Mouse (Mus musculus): ENCODE results near the gene Ankrd24. TPM values are rescaled to one million over a fixed set of nuclear protein-coding genes. Genes with fewer than 3 reads are reported as not detected.
"Not testable (repeated sequence)": the region's sequence is repeated elsewhere in the genome, so short reads cannot be mapped to it uniquely, and the experiment has no call there.

The Ankrd24 gene
- polyA plus RNA-seq, 1 experiment, result not detected

DNA sequence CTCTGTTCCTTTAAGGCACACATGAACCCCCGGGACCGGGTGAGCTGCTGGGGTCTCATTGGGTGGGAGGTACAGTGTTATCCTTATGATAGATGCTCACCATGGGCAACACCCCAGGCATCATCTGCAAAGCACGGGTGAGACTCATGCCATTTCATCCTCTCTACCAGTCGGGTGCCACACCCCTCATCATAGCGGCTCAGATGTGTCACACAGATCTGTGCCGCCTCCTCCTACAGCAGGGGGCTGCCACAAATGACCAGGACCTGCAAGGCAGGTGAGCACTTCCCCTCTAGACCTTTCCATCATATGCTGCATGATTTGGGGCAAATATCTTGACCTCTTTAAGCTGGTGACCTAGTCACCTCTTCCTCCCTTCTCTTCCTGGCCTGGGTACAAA is 9.8 kb downstream of the Ankrd24 start:
- no peak overlapping the region for H3K27ac ChIP-seq (ENCODE audit: insufficient read depth, low read depth, low read length)
- TF ChIP-seq POLR2A (IDR thresholded peaks at IDR 0.05; ENCODE audit: insufficient read depth, low read depth, low read length), result no peak
- TF ChIP-seq CTCF (IDR thresholded peaks at IDR 0.05; ENCODE audit: insufficient read depth, low read depth, low read length), result no peak
- 82% methylated on average over 6 of the region's 6 CpGs for WGBS
- H3K4me3 ChIP-seq (ENCODE audit: insufficient read depth, low read depth, low read length), result no peak overlapping the region
- H3K4me1 ChIP-seq (ENCODE audit: control insufficient read depth, insufficient read depth, low read length), result peaks cover 26% of the 10 kb centered on the region

DNA sequence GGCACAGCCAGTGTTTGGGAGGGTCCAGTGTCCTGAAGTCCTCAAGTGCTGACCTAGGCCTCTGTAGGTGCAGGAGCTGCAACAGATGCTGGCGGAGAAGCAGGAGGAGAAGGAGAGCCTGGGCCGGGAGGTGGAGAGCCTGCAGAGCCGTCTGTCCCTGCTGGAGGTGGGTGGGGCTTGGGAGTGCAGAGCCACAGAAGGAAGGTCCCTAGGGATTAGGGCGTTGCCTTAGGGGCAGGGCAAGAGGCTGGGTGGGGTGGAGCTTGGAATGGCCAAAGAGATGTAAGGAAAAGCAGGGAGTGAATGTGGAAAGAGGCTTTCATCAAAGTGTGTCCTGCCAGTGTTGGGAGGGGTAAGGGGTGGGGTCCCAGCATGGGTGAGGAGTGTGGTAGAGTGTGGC is 12.5 kb downstream of the Ankrd24 start:
- peaks cover 23% of the 10 kb centered on the region for H3K4me1 ChIP-seq (ENCODE audit: control insufficient read depth, insufficient read depth, low read length)
- 35% methylated on average over 4 of the region's 4 CpGs for WGBS
- H3K4me3 ChIP-seq (ENCODE audit: insufficient read depth, low read depth, low read length); H3K27ac ChIP-seq (ENCODE audit: insufficient read depth, low read depth, low read length): not testable (repeated sequence)

DNA sequence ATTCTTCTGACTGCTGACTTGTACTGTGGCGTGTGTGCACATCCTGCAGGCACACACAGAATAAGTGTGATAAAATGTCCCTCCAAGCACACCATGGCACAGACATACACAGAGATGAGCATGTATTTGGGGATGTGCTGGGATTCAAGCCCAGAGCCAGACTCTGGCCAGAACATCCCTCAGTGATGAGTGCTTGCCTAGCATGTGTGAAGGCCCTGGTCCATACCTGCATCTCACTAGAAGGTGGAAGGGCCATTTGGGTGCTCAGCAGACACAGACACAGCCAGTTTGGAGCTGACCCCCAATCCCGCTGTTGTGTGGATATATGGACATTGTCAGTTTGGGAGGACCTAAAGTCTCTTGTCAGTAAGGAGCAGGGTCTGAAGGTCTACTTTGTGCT is 13.2 kb downstream of the Ankrd24 start:
- TF ChIP-seq CTCF (IDR thresholded peaks at IDR 0.05; ENCODE audit: insufficient read depth, low read depth, low read length) (no peak), POLR2A (IDR thresholded peaks at IDR 0.05; ENCODE audit: insufficient read depth, low read depth, low read length) (no peak)
- H3K27ac ChIP-seq (ENCODE audit: insufficient read depth, low read depth, low read length), result no peak overlapping the region
- WGBS, result 96% methylated on average over 2 of the region's 2 CpGs
- H3K4me1 ChIP-seq (ENCODE audit: control insufficient read depth, insufficient read depth, low read length), result peaks cover 23% of the 10 kb centered on the region
- no peak overlapping the region for H3K4me3 ChIP-seq (ENCODE audit: insufficient read depth, low read depth, low read length)

DNA sequence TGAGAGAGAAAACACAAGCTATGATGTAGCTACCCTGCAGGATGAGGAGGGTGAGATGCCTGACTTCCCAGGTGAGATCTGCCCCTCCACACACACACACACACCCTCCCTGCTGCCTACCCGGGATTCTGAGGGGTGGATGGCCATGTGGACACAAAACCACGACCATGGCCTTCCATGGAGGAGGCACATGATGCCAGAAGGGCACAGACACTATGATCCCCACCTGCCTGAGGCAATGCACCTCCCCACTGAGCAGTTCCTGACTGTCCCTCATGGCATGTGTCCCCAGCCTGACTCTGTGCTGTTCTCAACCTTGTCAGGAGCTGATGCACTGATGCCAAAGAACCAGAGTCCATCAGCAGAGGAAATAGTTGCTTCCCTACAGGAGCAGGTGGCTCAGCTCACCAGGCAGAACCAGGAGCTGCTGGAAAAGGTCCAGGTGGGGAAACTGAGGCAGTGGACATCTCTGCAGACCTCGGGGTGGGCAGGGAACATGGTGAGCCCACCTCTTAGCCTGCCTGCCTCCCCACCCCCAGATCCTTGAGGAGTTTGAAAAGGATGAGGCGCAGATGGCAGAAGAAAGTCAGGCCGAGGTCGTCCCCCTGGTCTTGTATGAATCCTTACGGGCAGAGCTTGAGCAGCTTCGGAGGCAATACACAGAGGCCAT is 13.8 kb downstream of the Ankrd24 start:
- TF ChIP-seq CTCF (IDR thresholded peaks at IDR 0.05; ENCODE audit: insufficient read depth, low read depth, low read length), result no peak
- no peak for TF ChIP-seq POLR2A (IDR thresholded peaks at IDR 0.05; ENCODE audit: insufficient read depth, low read depth, low read length)
- Histone ChIP-seq H3K4me3 (ENCODE audit: insufficient read depth, low read depth, low read length) (peak overlapping the region; percentile 66), H3K27ac (ENCODE audit: insufficient read depth, low read depth, low read length) (peak overlapping the region; percentile 80; the same call in 1 of the 2 replicates), H3K4me1 (ENCODE audit: control insufficient read depth, insufficient read depth, low read length) (peaks cover 23% of the 10 kb centered on the region)
- 72% methylated on average over 8 of the region's 8 CpGs for WGBS

DNA sequence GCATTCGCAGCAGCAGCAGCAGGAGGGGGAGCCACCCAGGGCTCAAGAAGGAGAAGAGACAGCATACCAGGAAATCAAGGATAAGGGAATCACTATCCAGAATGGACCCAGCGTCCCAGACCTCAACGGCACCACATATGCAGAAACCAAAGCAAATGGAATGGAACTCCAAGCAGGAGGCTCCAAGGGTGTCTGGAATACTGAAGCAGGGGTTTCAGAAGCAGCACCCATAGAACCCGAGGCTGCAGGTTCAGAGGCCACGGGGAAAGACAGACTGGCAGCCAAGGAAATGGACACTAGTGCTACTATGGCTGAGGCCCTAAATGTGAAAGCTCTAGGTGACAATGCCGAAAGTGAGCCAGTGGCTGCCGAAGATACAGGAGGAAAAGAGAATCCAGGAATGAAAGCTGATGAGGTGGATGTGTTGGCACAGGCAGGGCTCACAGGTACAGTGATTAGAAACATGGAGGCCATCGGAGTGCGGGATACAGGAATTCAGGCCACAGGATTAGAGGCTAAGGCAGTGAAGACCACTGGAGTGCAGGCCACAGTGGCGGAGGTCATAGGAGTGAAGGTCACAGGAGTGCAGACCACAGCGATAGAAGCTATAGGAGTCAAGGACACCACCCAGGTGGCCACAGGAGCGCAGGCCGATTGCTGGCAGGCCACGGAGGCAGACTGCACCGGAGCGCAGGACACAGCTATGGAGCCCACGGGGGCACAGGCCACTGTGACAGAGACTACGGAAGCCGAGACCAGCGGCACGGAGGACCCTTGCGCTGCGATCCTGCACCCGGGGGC is 14.5 kb downstream of the Ankrd24 start:
- TF ChIP-seq POLR2A (IDR thresholded peaks at IDR 0.05; ENCODE audit: insufficient read depth, low read depth, low read length), result no peak
- TF ChIP-seq CTCF (IDR thresholded peaks at IDR 0.05; ENCODE audit: insufficient read depth, low read depth, low read length), result no peak
- H3K4me1 ChIP-seq (ENCODE audit: control insufficient read depth, insufficient read depth, low read length), result peaks cover 23% of the 10 kb centered on the region
- H3K27ac ChIP-seq (ENCODE audit: insufficient read depth, low read depth, low read length), result peak overlapping the region; percentile 80
- H3K4me3 ChIP-seq (ENCODE audit: insufficient read depth, low read depth, low read length), result peak overlapping the region; percentile 66
- WGBS, result 16% methylated on average over 24 of the region's 24 CpGs

DNA sequence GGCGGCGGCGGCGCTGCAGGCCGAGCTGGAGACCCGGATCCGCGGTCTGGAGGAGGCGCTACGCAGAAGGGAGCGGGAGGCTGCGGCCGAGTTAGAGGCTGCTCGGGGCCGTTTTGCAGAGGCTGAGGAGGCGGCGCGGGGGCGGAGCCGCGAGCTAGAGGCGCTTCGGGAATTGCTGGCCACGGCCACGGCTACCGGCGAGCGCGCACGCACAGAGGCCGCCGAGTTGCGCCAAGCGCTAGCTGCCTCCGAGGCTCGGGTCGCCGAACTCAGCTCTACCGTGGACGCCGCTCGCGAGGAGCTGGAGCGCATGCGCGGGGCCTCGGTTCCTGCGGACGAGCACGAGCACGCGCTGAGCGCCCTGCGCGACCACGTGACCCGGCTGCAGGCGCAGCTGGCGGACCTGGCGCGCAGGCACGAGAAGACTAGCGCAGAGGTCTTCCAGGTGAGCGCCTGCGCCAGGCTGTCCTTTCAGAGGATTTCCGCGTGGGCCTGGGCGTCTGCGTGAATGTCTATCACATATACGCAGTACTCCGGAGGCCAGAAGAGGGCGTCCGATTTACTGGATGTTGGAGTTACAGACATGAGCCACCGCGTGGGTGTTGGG is 15.2 kb downstream of the Ankrd24 start:
- H3K27ac ChIP-seq (ENCODE audit: insufficient read depth, low read depth, low read length), result peak overlapping the region; percentile 80
- H3K4me3 ChIP-seq (ENCODE audit: insufficient read depth, low read depth, low read length), result peak overlapping the region; percentile 66
- TF ChIP-seq POLR2A (IDR thresholded peaks at IDR 0.05; ENCODE audit: insufficient read depth, low read depth, low read length), result peak; percentile 98
- TF ChIP-seq CTCF (IDR thresholded peaks at IDR 0.05; ENCODE audit: insufficient read depth, low read depth, low read length), result peak; percentile 52; the same call in 1 of the 2 replicates
- H3K4me1 ChIP-seq (ENCODE audit: control insufficient read depth, insufficient read depth, low read length), result peaks cover 23% of the 10 kb centered on the region
- WGBS, result under 1% methylated on average over 74 of the region's 75 CpGs

DNA sequence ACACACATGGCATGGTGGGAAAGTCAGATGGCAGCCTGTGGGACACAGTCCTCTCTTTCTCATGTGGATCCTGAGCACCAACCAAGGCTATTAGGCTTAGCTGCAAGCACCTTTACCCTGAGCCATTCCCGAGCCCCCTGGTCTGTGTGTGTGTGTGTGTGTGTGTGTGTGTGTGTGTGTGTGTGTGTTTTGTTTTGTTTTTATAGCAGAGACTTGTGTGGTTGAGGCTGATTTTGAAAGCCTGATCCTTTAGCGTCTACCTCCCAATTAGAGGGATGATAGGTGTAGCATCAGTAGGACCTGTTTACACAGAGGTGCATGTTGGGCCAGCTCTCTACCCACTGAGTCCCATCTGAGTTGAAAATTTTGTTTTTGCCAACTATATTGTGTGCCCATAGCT is 15.8 kb downstream of the Ankrd24 start:
- H3K4me3 ChIP-seq (ENCODE audit: insufficient read depth, low read depth, low read length), result peak overlapping the region; percentile 66; the same call in 1 of the 2 replicates
- WGBS, result 48% methylated on average over 2 of the region's 2 CpGs
- H3K4me1 ChIP-seq (ENCODE audit: control insufficient read depth, insufficient read depth, low read length), result peaks cover 23% of the 10 kb centered on the region
- TF ChIP-seq POLR2A (IDR thresholded peaks at IDR 0.05; ENCODE audit: insufficient read depth, low read depth, low read length) (no peak), CTCF (IDR thresholded peaks at IDR 0.05; ENCODE audit: insufficient read depth, low read depth, low read length) (no peak)
- no peak overlapping the region for H3K27ac ChIP-seq (ENCODE audit: insufficient read depth, low read depth, low read length)

DNA sequence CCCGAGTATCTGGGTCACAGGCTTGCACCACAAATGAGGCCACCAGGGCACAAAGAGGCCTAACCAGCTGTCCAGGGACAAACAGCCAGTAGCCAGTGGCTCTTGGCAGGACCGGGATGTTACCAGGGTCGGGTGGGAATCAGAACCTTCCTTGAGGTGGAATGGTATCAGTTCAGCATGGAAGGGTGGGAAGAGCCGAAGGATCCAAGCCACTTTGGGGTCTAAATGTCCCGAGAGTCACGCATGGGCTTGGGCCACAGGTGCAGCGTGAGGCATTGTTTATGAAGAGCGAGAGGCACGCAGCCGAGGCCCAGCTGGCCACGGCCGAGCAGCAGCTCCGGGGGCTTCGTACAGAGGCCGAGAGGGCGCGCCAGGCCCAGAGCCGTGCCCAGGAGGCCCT is 16.4 kb downstream of the Ankrd24 start:
- H3K4me3 ChIP-seq (ENCODE audit: insufficient read depth, low read depth, low read length), result no peak overlapping the region
- no peak overlapping the region for H3K27ac ChIP-seq (ENCODE audit: insufficient read depth, low read depth, low read length)
- 91% methylated on average over 18 of the region's 18 CpGs for WGBS
- H3K4me1 ChIP-seq (ENCODE audit: control insufficient read depth, insufficient read depth, low read length), result peaks cover 23% of the 10 kb centered on the region
- TF ChIP-seq POLR2A (IDR thresholded peaks at IDR 0.05; ENCODE audit: insufficient read depth, low read depth, low read length) (no peak), CTCF (IDR thresholded peaks at IDR 0.05; ENCODE audit: insufficient read depth, low read depth, low read length) (no peak)

DNA sequence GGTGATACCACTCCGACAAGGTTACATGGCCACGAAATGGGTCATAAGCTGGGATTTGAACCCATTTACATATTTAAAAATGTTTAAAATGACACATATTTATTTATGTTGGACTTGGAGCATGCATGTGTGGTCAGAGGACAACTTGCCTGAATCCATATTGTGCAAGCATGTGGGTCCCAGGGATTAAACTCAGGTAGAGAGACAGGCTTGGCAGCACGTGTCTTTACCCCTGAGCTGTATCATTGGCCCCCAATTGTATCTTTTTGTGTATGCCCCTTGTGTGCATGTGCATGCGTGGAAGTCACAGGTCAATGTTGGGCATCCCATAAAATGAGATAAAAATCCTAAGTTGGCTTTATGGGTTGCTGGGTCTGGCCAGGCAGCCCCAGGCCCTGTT is 17.1 kb downstream of the Ankrd24 start:
- no peak overlapping the region for H3K4me3 ChIP-seq (ENCODE audit: insufficient read depth, low read depth, low read length)
- WGBS, result 87% methylated on average over 4 of the region's 4 CpGs
- peaks cover 23% of the 10 kb centered on the region for H3K4me1 ChIP-seq (ENCODE audit: control insufficient read depth, insufficient read depth, low read length)
- TF ChIP-seq POLR2A (IDR thresholded peaks at IDR 0.05; ENCODE audit: insufficient read depth, low read depth, low read length) (no peak), CTCF (IDR thresholded peaks at IDR 0.05; ENCODE audit: insufficient read depth, low read depth, low read length) (no peak)
- H3K27ac ChIP-seq (ENCODE audit: insufficient read depth, low read depth, low read length), result no peak overlapping the region
